Mouse (Mus musculus) adrenal gland, postnatal 10 days (tissue): ENCODE measurements around the gene Asap2. TPM values are rescaled to one million over a fixed set of nuclear protein-coding genes. Genes with fewer than 3 reads are reported as not detected.
A peak's percentile ranks its signal among the peaks of the same experiment; 100 is the strongest.

Experiments used
- DNase-seq: peaks from one replicate; pipeline ENCODE4 v3.0.0; 2021; ENCODE audit warnings: mixed read lengths
- total RNA-seq, 2 experiments: library from RNA; stranded (reverse); gene quantifications; 2 replicates each; pipeline ENCODE4 v1.2.3; 2021

The Asap2 gene
- total RNA-seq, 2 experiments from 2014 or later, result 18.2 to 19.9 TPM

GRCm38 (mm10) chr12:21265501-21265900 lies 275.2 kb downstream of the Asap2 start:
- no peak for DNase-seq

GRCm38 (mm10) chr12:21265946-21266783 lies 275.9 kb downstream of the Asap2 start:
- DNase-seq, result peak; percentile 68

DNA sequence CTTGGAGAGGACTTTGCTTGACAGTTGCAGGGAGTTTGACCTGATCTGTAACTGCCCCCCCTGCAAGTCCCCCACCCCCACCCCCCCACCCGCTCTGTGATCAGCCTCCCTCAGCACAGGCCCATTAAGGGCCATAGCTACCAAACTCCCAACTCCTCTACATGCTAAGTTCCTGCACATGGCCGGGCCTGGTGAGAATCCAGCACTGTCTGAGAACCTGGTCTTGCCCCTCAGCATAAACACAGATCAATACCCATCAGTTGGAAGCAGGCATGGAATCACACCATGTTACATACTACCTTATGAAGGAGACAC lies 276.5 kb downstream of the Asap2 start:
- DNase-seq, result no peak

DNA sequence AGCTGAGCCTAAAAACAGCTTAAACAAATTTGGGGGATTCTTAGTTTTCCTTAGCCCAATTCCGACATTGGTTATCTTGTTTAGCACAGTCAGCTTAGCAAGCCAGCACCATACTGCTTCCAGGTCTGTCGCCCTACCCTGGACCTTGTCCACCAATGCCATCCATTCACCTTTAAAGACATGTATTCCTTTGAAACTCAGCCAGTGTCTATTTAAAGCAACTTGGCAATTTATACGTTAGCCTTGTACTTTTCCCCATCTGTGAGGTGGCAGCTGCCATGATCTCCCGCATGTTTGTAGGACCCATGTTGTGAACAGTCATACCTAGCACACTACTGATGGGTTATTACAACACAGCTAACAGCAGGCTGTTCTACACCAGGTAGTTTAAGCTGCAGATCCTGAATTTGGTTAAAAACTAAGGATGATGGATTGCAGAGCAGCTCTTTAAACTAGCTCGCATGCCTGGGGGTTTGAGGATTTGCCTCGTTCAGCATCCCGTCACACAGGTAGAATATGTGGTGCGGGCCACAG lies 277.9 kb downstream of the Asap2 start:
- DNase-seq, result no peak

DNA sequence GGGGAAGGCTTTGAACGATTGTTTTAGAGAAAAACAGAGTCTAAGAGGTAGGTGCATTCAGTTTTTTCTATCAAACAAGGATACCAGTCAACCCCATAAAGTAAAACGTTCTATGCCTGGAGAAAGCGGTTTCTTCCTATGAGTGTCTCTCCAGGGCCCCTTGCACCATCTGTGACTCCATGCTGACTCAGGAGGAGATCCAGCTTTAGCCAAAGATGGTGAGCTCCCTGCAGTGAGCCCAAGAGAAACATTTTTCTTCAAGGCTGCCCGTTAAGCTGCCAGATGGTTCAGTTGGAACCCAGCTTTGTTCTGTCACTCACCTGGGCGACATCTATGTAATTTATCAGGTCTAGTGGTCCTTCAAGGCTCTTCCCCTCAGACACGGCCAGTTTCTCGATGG lies 284.2 kb downstream of the Asap2 start:
- no peak for DNase-seq

DNA sequence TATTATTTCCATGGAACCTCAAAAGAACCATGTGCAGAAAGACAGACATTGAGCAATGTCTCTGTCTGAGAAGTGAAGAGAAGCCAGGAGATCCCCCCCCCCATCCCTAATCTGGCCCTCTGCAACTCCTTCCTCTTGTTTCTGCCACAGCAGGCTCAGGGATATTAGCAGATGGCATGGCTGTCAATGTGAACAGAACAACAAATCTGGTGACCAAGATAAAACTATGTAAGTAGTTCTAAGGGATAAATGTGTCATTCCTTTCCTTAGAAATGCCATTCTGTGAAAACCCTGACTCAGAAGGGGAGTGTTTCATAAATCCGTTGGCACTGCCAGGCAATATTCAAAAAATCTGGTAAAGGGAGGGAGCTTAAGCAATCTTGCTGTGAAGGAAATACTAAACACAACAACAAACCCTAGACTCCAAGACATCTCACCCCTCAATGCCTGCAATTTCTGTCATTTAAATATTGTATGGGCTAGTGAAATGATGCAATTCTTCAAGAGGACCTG lies 287.1 kb downstream of the Asap2 start:
- DNase-seq, result no peak

GRCm38 (mm10) chr12:21284761-21285441 lies 294.6 kb downstream of the Asap2 start, which contains the start of gene Cpsf3:
Gene Cpsf3 (plus strand): TSS chr12:21285391.
- no peak for DNase-seq

- no peak for DNase-seq
Measured at GRCm38 (mm10) chr12:21285508-21286242, 295.4 kb downstream of the Asap2 start.

DNA sequence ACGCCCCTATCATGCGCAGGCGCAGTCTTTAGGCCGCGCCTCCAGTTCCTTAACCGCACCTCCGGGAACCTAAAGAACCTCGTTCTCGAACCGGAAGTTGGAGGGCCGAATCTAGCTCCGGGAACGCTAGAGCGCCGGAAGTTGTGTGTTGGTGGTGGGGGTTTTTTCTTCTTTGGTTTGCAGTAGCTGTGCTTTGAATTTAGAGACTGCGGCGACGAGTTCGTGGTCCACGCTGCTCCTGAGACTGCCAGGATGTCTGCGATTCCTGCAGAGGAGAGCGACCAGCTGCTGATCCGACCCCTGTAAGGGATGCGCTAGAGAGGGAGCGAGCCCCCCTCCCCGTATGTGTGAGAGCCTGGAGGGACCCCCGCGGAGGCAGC lies 296.0 kb downstream of the Asap2 start, which contains the start of gene Itgb1bp1:
Gene Itgb1bp1, minus strand, starts transcription at position 42 of the 380 bp plus-strand sequence.
- DNase-seq, result peak; percentile 100

DNA sequence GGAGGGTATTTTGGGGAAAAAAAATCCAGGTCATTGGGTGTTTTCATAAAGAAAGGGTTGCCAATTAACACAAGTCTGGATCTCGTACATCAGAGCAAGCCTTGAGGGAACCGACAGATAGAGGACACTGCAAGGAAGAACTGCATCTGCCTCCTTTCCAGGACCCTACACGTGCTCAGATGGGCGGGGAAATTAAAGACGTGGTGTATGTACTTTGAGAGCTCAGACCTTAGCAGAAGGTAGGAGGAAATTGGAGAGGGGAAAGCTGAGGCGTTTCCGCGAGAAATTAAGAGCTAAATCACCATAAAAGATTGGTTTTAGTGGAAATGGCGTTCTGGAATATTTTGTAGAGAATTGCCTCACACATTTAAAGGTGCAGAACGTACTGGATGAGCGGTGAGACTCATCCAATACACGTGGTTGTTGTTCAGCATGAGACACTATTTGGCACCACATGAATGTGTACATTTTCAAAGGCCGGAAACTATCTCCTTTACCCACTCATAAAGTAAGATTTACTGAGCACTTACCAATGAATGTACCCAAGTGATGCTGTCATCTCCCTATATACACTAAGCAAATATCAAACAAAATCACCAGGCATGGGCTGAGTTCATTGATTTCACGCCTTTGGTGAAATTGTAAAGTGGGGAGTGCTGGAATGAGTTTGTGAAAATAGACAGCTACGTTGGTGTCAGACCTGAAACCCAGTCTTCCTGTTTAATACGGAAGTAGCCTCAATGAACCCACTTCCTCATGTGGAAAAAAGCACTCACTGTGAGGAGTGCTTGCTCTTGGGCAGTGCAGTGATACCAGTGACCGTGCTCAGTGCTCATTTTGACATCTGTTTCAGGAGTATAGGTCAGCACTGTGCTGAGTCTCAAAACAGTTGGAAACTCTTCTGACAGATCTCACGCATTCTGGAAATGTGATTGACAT lies 296.7 kb downstream of the Asap2 start:
- no peak for DNase-seq

GRCm38 (mm10) chr12:21288716-21289395 lies 298.6 kb downstream of the Asap2 start:
- no peak for DNase-seq

GRCm38 (mm10) chr12:21289651-21290050 lies 299.4 kb downstream of the Asap2 start:
- no peak for DNase-seq

GRCm38 (mm10) chr12:21298856-21299255 lies 308.6 kb downstream of the Asap2 start:
- DNase-seq, result no peak

DNA sequence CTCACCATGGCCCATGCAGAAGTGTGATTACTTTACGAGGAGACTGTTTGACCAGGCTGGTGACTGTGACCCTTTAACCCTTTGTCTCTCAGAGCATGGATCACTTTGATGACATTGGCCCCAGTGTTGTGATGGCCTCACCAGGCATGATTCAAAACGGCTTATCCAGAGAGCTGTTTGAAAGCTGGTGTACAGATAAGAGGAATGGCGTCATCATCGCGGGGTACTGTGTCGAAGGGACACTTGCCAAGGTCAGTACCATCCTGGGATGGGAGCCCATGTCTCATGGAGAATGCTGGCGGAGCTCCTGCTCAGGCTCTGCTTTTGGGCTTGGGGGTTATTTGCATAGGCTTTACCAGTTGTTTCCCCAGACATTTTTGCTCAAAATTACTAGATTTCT lies 311.1 kb downstream of the Asap2 start:
- DNase-seq, result peak; percentile 76

DNA sequence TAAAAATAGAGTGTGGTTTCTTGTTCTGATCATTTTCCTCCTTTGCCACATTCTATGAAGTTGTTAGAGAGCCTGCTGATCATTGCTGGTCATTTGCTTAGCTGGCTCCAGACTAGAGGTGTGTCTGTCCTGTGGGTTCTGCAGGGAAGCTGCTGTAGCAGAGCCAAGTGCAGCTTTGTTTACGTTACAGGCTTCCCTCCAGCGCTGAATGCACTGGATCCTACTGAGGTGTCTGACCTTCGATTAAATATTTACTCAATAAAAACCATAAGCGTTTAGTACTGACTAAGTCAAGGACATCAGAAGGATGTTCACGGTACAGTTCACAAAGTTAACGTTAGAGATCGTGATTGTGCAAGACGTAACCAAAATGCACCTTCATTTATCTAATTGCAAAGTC lies 311.7 kb downstream of the Asap2 start:
- no peak for DNase-seq

- DNase-seq, result no peak
Measured at GRCm38 (mm10) chr12:21302361-21302783, 312.1 kb downstream of the Asap2 start.

GRCm38 (mm10) chr12:21305741-21306140 lies 315.5 kb downstream of the Asap2 start:
- DNase-seq, result peak; percentile 27

- no peak for DNase-seq
Measured at GRCm38 (mm10) chr12:21306721-21307120, 316.5 kb downstream of the Asap2 start.

GRCm38 (mm10) chr12:21312201-21312600 lies 321.9 kb downstream of the Asap2 start:
- DNase-seq, result no peak
